Mouse (Mus musculus) limb, embryonic 11.5 days (tissue): ENCODE data around the gene Kif3a. TPM values are rescaled to one million over a fixed set of nuclear protein-coding genes. Genes with fewer than 3 reads are reported as not detected.

Experiments
- ATAC-seq: fragments of 200-750 bp; cut with Nextera tagmentation; 2 replicates; pipeline ENCODE4 v1.8.0; 2017; ENCODE audit warnings: low read depth; ENCODE audit not compliant: insufficient number of reproducible peaks, low FRiP score, low TSS enrichment
- DNase-seq: peaks from one replicate; pipeline ENCODE4 v3.0.0-alpha.2; 2015; ENCODE audit warnings: low spot score
- H3K27ac ChIP-seq: fragments of 300-500 bp; sonication (generic); replicated peaks from 2 replicates; pipeline ENCODE4 v1.5.1; 2014; ENCODE audit warnings: low read depth, mild to moderate bottlenecking, low read length
- H3K27me3 ChIP-seq: fragments of 300-500 bp; sonication (generic); 2 replicates; pipeline ENCODE4 v1.6.1; 2014; ENCODE audit warnings: mild to moderate bottlenecking, low read length, mixed read lengths; ENCODE audit not compliant: control insufficient read depth, insufficient read depth
- H3K36me3 ChIP-seq: fragments of 300-500 bp; sonication (generic); 2 replicates; pipeline ENCODE4 v1.6.1; 2014; ENCODE audit warnings: mild to moderate bottlenecking, low read length, moderate library complexity, mixed read lengths; ENCODE audit not compliant: control insufficient read depth, insufficient read depth
- H3K4me1 ChIP-seq: fragments of 300-500 bp; sonication (generic); 2 replicates; pipeline ENCODE4 v1.6.1; 2014; ENCODE audit warnings: low read length, mixed read lengths; ENCODE audit not compliant: control insufficient read depth, insufficient read depth
- H3K4me2 ChIP-seq: fragments of 300-500 bp; sonication (generic); 2 replicates; pipeline ENCODE4 v1.6.1; 2014; ENCODE audit warnings: low read depth, mild to moderate bottlenecking, moderate library complexity; ENCODE audit not compliant: severe bottlenecking
- H3K4me3 ChIP-seq: fragments of 300-500 bp; sonication (generic); 2 replicates; pipeline ENCODE4 v1.5.1; 2014; ENCODE audit warnings: low read depth, low read length
- H3K9ac ChIP-seq: fragments of 300-500 bp; sonication (generic); 2 replicates; pipeline ENCODE4 v1.6.1; 2014; ENCODE audit warnings: mild to moderate bottlenecking, low read length
- H3K9me3 ChIP-seq: fragments of 300-500 bp; sonication (generic); 2 replicates; pipeline ENCODE4 v1.6.1; 2016; ENCODE audit warnings: low read length; ENCODE audit not compliant: control insufficient read depth
- WGBS: fragments of 180-500 bp; shearing (Covaris S2); extraction: QIAGEN DNeasy Blood & Tissue Kit; methylation state at CpG from one replicate; pipeline ENCODE4 v1.1.7; 2014; 5-methylcytosine and 5-hydroxymethylcytosine counted together
- polyA plus RNA-seq: library from polyadenylated mRNA; unstranded; fragments of >200 nt; fragmentation: Nextera tagmentation; extraction: Ambion mirVana; gene quantifications from 2 replicates; pipeline ENCODE4 v1.2.1, GENCODE M21; 2014

The Kif3a gene
- polyA plus RNA-seq, 1 experiment from 2014 or later: 79.4 TPM

DNA sequence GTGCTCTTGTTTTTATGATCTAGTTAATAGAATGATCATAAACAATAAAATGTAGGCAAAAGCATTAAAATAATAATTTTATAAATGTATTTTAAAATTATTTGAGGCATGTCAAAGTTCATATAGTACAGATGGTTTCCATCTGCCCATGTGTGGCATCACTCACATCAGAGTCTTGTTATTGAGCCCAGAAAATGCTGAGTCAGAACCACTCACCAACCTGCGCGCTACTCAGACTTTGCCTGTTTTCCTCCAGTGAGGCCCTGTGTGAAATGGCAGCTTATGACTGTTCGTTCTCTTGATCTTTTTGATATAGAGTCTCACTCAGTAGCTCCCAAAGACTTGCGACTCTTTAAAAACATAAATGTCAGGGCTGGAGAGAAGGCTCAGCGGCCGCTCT, 18.3 kb downstream of the Kif3a start:
- 97% methylated on average over 6 of the region's 6 CpGs for WGBS
- Histone ChIP-seq H3K27ac (no peak overlapping the region), H3K36me3 (peaks cover 3% of the 10 kb centered on the region; the same call in 1 of the 2 replicates), H3K9ac (no peak overlapping the region), H3K27me3 (no peaks in the 10 kb centered on the region), H3K4me1 (no peaks in the 10 kb centered on the region), H3K4me3 (no peak overlapping the region), H3K4me2 (no peak overlapping the region), H3K9me3 (no peaks in the 10 kb centered on the region)
- no peak for ATAC-seq
- no peak for DNase-seq

DNA sequence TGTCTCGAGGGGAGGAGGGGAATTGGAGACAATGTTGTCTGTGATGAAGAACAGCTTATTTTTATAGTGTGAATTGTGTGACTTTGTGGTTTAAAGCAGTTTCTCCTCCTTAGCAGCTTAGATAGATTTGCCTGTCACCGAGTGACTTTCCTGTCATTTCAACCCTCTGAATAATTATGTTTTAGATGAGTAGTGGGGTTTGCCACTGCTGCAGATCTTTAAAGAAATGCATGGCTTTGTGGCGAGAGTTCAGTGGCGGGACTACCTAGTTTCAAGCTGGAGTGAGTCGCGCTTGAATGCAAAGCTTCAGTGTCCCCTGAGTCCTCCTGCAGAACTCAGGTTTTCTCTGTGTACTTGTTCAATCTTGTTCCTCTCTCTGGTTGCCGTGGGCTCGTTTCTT, 21.1 kb downstream of the Kif3a start:
- H3K36me3 ChIP-seq: no peaks in the 10 kb centered on the region

DNA sequence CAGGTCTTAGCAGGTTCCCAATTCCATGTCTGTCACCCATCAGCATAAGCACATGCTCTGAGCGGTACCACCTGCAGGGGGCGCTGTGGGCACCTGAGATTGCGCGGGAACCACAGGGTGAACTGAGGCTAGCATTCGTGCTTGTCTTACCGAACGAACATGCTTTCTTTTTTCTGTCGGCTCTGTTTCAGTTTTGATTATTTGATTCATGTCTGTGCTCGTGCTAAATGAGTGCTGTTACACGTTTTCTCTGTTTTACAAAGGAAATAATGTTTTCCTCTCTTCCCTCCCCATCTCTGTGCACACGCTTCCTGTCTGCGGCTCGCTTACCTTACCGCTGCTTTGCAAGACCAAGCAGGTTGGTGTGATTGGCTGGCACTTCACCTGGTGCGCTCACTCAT, 23.2 kb downstream of the Kif3a start:
- H3K27ac ChIP-seq: no peak overlapping the region
- H3K36me3 ChIP-seq: peaks cover 3% of the 10 kb centered on the region; the same call in 1 of the 2 replicates
- no peaks in the 10 kb centered on the region for H3K9me3 ChIP-seq
- H3K9ac ChIP-seq: no peak overlapping the region
- no peaks in the 10 kb centered on the region for H3K4me1 ChIP-seq
- 47% methylated on average over 15 of the region's 15 CpGs for WGBS
- no peak overlapping the region for H3K4me3 ChIP-seq
- ATAC-seq (no peak), DNase-seq (peak; percentile 75)
- no peaks in the 10 kb centered on the region for H3K27me3 ChIP-seq
- no peak overlapping the region for H3K4me2 ChIP-seq

More for the DNA sequence above, 21.1 kb downstream of the Kif3a start:
- no peak overlapping the region for H3K27ac ChIP-seq
- 90% methylated on average over 8 of the region's 8 CpGs for WGBS
- H3K4me2 ChIP-seq: no peak overlapping the region
- ATAC-seq (no peak), DNase-seq (no peak)
- H3K9ac ChIP-seq: no peak overlapping the region
- H3K4me3 ChIP-seq: no peak overlapping the region
- no peaks in the 10 kb centered on the region for H3K9me3 ChIP-seq
- no peaks in the 10 kb centered on the region for H3K4me1 ChIP-seq
- H3K27me3 ChIP-seq: no peaks in the 10 kb centered on the region

DNA sequence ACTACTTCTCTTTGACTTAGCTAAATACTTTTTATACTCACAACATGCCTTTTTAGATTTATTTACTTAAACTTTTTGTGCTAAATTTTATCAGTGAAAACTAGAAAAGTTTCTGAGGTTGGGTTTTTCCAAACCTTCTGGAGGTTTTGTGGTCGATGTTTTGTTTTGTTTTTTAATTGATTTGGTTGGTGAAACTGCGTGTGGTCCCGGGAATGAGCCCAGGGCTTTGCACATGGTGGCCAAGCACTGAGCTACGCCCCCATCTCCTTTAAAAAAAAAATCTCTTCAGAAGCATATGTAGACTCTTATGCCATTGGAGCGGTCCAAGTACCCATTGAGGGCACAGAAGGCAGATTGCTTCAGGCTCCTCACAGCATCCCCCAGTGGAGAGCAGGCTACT, 23.9 kb downstream of the Kif3a start:
- Histone ChIP-seq H3K27me3 (no peaks in the 10 kb centered on the region), H3K4me2 (no peak overlapping the region), H3K9ac (no peak overlapping the region), H3K36me3 (peaks cover 3% of the 10 kb centered on the region; the same call in 1 of the 2 replicates), H3K4me1 (no peaks in the 10 kb centered on the region), H3K27ac (no peak overlapping the region), H3K4me3 (no peak overlapping the region), H3K9me3 (no peaks in the 10 kb centered on the region)
- WGBS: 94% methylated on average over 5 of the region's 5 CpGs
- DNase-seq: no peak
- ATAC-seq: no peak

DNA sequence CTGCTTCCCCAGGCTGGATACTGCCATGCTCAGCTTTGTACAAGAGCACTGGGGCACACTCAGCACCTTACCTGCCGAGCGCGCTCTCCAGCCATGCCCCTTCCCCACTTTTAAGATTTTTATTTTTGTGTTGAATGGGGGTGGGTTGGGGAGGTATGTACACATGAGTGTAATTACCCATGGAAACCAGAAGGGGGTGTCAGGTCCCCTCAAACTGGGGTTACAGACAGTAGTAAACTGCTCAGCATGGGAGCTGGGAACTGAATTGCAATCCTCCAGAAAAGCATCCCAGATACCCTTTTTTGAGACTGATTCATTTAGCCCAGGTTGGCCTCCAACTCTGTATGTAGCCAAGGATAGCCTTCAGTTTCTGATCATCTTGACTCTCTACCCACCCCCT, 37.8 kb downstream of the Kif3a start:
- ATAC-seq (no peak), DNase-seq (no peak)
- H3K9me3 ChIP-seq: no peaks in the 10 kb centered on the region
- no peak overlapping the region for H3K9ac ChIP-seq
- no peak overlapping the region for H3K4me2 ChIP-seq
- H3K36me3 ChIP-seq: no peaks in the 10 kb centered on the region
- no peak overlapping the region for H3K4me3 ChIP-seq
- no peak overlapping the region for H3K27ac ChIP-seq
- WGBS: 94% methylated on average over 3 of the region's 3 CpGs
- no peaks in the 10 kb centered on the region for H3K4me1 ChIP-seq
- no peaks in the 10 kb centered on the region for H3K27me3 ChIP-seq

DNA sequence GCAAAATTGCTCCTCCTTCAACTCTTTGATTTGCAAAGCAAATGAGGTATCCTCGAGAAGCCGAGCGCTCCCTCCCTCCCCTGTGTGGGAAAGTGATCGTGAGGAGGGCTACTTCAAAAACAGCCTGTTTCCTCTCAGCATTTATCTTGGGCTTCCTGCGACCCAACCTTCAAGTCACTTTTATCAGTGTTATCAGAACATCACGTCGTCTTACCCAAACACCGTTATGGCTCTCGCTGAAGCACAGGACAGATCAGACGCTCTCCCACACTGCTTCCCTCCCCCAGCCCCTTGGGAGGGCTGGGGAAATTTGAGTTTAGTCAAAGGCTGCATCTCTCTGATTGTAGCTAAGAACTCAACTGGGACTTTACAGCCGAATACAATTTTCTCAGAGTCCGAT, 38.4 kb downstream of the Kif3a start:
- no peak overlapping the region for H3K4me3 ChIP-seq
- WGBS: 9% methylated on average over 12 of the region's 12 CpGs
- H3K4me2 ChIP-seq: no peak overlapping the region
- ATAC-seq (no peak), DNase-seq (no peak)
- H3K36me3 ChIP-seq: no peaks in the 10 kb centered on the region
- no peaks in the 10 kb centered on the region for H3K27me3 ChIP-seq
- no peaks in the 10 kb centered on the region for H3K9me3 ChIP-seq
- no peak overlapping the region for H3K9ac ChIP-seq
- H3K27ac ChIP-seq: no peak overlapping the region
- no peaks in the 10 kb centered on the region for H3K4me1 ChIP-seq

DNA sequence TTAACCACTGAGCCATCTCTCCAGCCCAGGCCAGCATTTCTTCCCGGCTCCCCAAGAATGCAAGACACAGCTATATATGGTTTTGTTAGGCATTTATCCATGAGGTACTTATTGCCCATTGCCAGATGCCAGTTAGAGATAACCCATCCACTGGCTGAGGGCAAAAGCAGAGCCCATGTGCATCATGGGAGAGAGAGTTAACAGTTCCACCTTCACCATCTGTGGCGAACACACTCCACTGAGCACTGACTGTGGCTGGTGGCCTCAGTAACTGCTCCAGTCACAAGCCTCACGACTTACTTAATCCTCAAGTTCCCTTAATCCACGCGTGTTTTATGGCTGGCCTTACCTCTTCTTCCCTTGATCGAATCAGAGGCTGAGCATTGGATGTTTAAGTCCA, 42.1 kb downstream of the Kif3a start:
- no peak overlapping the region for H3K4me3 ChIP-seq
- no peaks in the 10 kb centered on the region for H3K36me3 ChIP-seq
- DNase-seq: no peak
- H3K9me3 ChIP-seq: no peaks in the 10 kb centered on the region
- no peaks in the 10 kb centered on the region for H3K4me1 ChIP-seq
- no peak for ATAC-seq
- 73% methylated on average over 6 of the region's 6 CpGs for WGBS
- H3K27me3 ChIP-seq: no peaks in the 10 kb centered on the region
- H3K4me2 ChIP-seq: no peak overlapping the region
- H3K27ac ChIP-seq: no peak overlapping the region
- H3K9ac ChIP-seq: no peak overlapping the region

DNA sequence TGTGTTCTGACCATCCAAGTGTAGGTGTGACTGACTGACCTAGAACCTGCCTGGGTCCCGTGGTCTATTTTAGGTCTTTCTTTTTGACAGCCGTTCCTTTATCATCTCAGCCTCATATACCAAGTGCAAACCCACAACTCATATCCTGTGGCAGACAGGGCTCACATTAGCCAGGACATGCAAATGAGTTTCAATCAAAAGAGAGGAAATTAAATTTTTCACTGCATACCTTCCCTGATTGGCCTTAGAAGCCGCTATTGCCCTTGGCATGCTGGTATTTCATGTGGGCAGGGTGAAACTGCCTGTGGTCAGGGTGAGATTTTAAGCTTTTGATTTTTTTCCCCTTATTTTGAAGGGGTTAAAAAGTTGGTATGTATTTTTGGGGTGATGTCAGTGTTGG, 42.5 kb downstream of the Kif3a start:
- H3K9ac ChIP-seq: no peak overlapping the region
- H3K36me3 ChIP-seq: no peaks in the 10 kb centered on the region
- H3K27me3 ChIP-seq: no peaks in the 10 kb centered on the region
- DNase-seq (no peak), ATAC-seq (no peak)
- no peaks in the 10 kb centered on the region for H3K9me3 ChIP-seq
- WGBS: 83% methylated on average over 3 of the region's 3 CpGs
- H3K27ac ChIP-seq: no peak overlapping the region
- no peak overlapping the region for H3K4me3 ChIP-seq
- H3K4me2 ChIP-seq: no peak overlapping the region
- H3K4me1 ChIP-seq: no peaks in the 10 kb centered on the region

DNA sequence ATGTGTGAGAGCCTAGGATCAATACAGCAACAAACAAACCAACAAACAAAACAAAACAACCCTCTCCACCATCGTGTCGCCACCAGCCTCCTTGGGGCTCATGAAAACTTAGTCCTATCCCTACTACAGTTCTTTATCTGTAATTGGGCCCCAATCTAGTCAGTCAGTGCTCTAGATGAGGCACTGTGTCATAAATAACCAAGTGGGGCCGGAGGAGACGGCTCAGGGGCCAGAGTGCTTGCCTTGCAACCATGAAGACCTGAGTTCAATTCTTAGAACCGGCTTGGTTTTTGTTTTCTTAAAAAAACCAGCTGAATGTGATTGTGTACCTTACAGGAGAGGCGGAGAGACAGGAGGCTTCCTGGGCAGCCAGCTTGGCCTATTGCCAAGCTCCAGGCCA, 48.0 kb downstream of the Kif3a start:
- 72% methylated on average over 6 of the region's 6 CpGs for WGBS
- H3K4me3 ChIP-seq: no peak overlapping the region
- no peaks in the 10 kb centered on the region for H3K9me3 ChIP-seq
- no peak overlapping the region for H3K9ac ChIP-seq
- H3K4me2 ChIP-seq: no peak overlapping the region
- DNase-seq (no peak), ATAC-seq (no peak)
- no peaks in the 10 kb centered on the region for H3K4me1 ChIP-seq
- H3K27ac ChIP-seq: no peak overlapping the region
- H3K36me3 ChIP-seq: no peaks in the 10 kb centered on the region
- no peaks in the 10 kb centered on the region for H3K27me3 ChIP-seq
